ENCODE assay signal across 17 mouse cellular contexts in genomic region chr12:105109406-105109805, GRCm38 (mm10). TPM values are rescaled to one million over a fixed set of nuclear protein-coding genes. Genes with fewer than 3 reads are reported as not detected.
DNase-seq lines count a peak whose midpoint lies in the region; ATAC-seq and TF ChIP-seq lines count a peak whose summit lies in the region.
"Had no signal": no experiment of that assay in that cellular context is flagged by ENCODE, and none has a peak within 500 bp of the region (broad histone marks: within the 10 kb centered on the region; RNA-seq: fewer than 3 reads in every experiment).

No protein-coding gene starts in this region.

- WGBS in heart, postnatal 0 days = 17% methylated on average over 3 of the region's 3 CpGs
- 20% methylated on average over 3 of the region's 3 CpGs for WGBS in cerebellum, adult 2 months

- no peaks in the 10 kb centered on the region for H3K9me3 ChIP-seq in heart, postnatal 0 days (replicated peaks; ENCODE audit: control insufficient read depth, low read length)
- H3K9me3 ChIP-seq: embryonic facial prominence, embryonic 13.5 days; midbrain, embryonic 10.5 days had no signal

- no peak for TF ChIP-seq EP300 in heart, postnatal 0 days (IDR thresholded peaks at IDR 0.05; ENCODE audit: low read depth)

- no peak overlapping the region for H3K4me2 ChIP-seq in heart, postnatal 0 days (ENCODE audit: low read depth, low read length)
- H3K4me2 ChIP-seq: embryonic facial prominence, embryonic 13.5 days; lung, embryonic 14.5 days had no signal

- peak; percentile 37; the same call in 1 of the 2 replicates for ATAC-seq in heart, postnatal 0 days (ENCODE audit: insufficient read depth, low read depth)
- ATAC-seq: intestine, embryonic 16.5 days had no signal

- H3K27ac ChIP-seq in heart, postnatal 0 days (ENCODE audit: low read depth) = no peak overlapping the region
- H3K27ac ChIP-seq in cerebellum, adult 2 months (ENCODE audit: insufficient read depth, low read length) = no peak overlapping the region
- H3K27ac ChIP-seq: embryonic facial prominence, embryonic 13.5 days; midbrain, embryonic 10.5 days had no signal

- DNase-seq in heart, adult 11 months = peak; percentile 84
- no peak for DNase-seq in heart, postnatal 36 days
- DNase-seq in left cerebral cortex, adult 11 months (ENCODE audit: low spot score) = peak; percentile 33
- no peak for DNase-seq in left cerebral cortex, postnatal 10 days (ENCODE audit: extremely low spot score in 1 of 2, low spot score in 2 of 2)
- peak; percentile 30 for DNase-seq in heart, postnatal 0 days (ENCODE audit: low spot score)
- peak; percentile 21 for DNase-seq in right cerebral cortex, postnatal 25 days
- DNase-seq in urinary bladder, adult 18-20 months (ENCODE audit: low spot score in 2 of 2) = no peak
- no peak for DNase-seq in cerebellum, adult 2 months
- DNase-seq: cerebellum, adult 11 months; gastrocnemius, postnatal 10 days; lung, embryonic 14.5 days had no signal

- TF ChIP-seq POLR2A in cerebellum, adult 2 months (IDR thresholded peaks at IDR 0.05; ENCODE audit: borderline replicate concordance, insufficient read depth, low read length) = no peak

- H3K36me3 ChIP-seq in heart, postnatal 0 days (replicated peaks; ENCODE audit: control insufficient read depth, insufficient read depth, low read length) = no peaks in the 10 kb centered on the region
- H3K36me3 ChIP-seq: embryonic facial prominence, embryonic 13.5 days; midbrain, embryonic 10.5 days had no signal

- no peak overlapping the region for H3K4me3 ChIP-seq in heart, postnatal 0 days (ENCODE audit: low read depth, low read length)
- H3K4me3 ChIP-seq in cerebellum, adult 2 months (replicated peaks; ENCODE audit: insufficient read depth, low read depth, low read length) = no peak overlapping the region
- H3K4me3 ChIP-seq: embryonic facial prominence, embryonic 13.5 days; midbrain, embryonic 10.5 days had no signal

- no peak for TF ChIP-seq CTCF in heart, postnatal 0 days (IDR thresholded peaks at IDR 0.05; ENCODE audit: low read depth)
- TF ChIP-seq CTCF in cerebellum, adult 2 months (IDR thresholded peaks at IDR 0.05; ENCODE audit: borderline replicate concordance, insufficient read depth, low read depth, low read length) = no peak

- H3K9ac ChIP-seq in heart, postnatal 0 days (replicated peaks; ENCODE audit: low read depth, low read length) = no peak overlapping the region
- H3K9ac ChIP-seq: embryonic facial prominence, embryonic 13.5 days; lung, embryonic 14.5 days had no signal

- intact Hi-C loops in heart, postnatal 36 days (cut with DNase I) = no loop called here
- intact Hi-C loops in left cerebral cortex, postnatal 10 days (cut with DNase I) = no loop called here

- no peaks in the 10 kb centered on the region for H3K4me1 ChIP-seq in heart, postnatal 0 days (ENCODE audit: control insufficient read depth, insufficient read depth)
- H3K4me1 ChIP-seq in cerebellum, adult 2 months (ENCODE audit: control insufficient read depth, insufficient read depth, low read length) = peaks cover 14% of the 10 kb centered on the region

- no peaks in the 10 kb centered on the region for H3K27me3 ChIP-seq in heart, postnatal 0 days (ENCODE audit: control insufficient read depth, insufficient read depth, low read length)
- H3K27me3 ChIP-seq in cerebellum, adult 2 months (ENCODE audit: control insufficient read depth, insufficient read depth, low read length) = no peaks in the 10 kb centered on the region
- H3K27me3 ChIP-seq: embryonic facial prominence, embryonic 13.5 days had no signal

RNA-seq across cellular contexts. Expression of gene Tcl1b2, which starts 36.4 kb away (rescaled TPM):
- not detected for total RNA-seq in heart, postnatal 36 days (2021)
- not detected for total RNA-seq in left cerebral cortex, postnatal 10 days (2021)
- total RNA-seq in heart, postnatal 0 days (2014; rRNA removed; ENCODE audit: low replicate concordance) = not detected in 2 replicates
- not detected in 2 replicates for polyA plus RNA-seq in heart, postnatal 0 days (2015; fragmentation: Nextera tagmentation; extraction: Ambion mirVana)
- polyA plus RNA-seq in cerebellum, adult 2 months (2012; rRNA removed) = not detected in 2 replicates
- total RNA-seq: adrenal gland, adult 8-10 months; gastrocnemius, postnatal 10 days; neutrophil, adult 5-6 weeks had no signal
- polyA plus RNA-seq: embryonic facial prominence, embryonic 13.5 days; intestine, embryonic 16.5 days; limb, embryonic 11.5 days; lung, embryonic 14.5 days; midbrain, embryonic 10.5 days had no signal

RNA-seq across cellular contexts. Expression of gene Tcl1b1, which starts 50.1 kb away (rescaled TPM):
- total RNA-seq in heart, postnatal 36 days (2021) = not detected
- total RNA-seq in left cerebral cortex, postnatal 10 days (2021) = not detected
- total RNA-seq in heart, postnatal 0 days (2014; rRNA removed; ENCODE audit: low replicate concordance) = not detected in 2 replicates
- not detected in 2 replicates for polyA plus RNA-seq in heart, postnatal 0 days (2015; fragmentation: Nextera tagmentation; extraction: Ambion mirVana)
- polyA plus RNA-seq in cerebellum, adult 2 months (2012; rRNA removed) = not detected in 2 replicates
- total RNA-seq: adrenal gland, adult 8-10 months; gastrocnemius, postnatal 10 days; neutrophil, adult 5-6 weeks had no signal
- polyA plus RNA-seq: embryonic facial prominence, embryonic 13.5 days; intestine, embryonic 16.5 days; limb, embryonic 11.5 days; lung, embryonic 14.5 days; midbrain, embryonic 10.5 days had no signal

Comparison
In these comparisons a context has a peak if more than half of its experiments do, and no peak if none do; other contexts are left out.
1. DNase-seq: peak in heart, adult 11 months (single experiment), left cerebral cortex, adult 11 months (single experiment), heart, postnatal 0 days (single experiment) and right cerebral cortex, postnatal 25 days (single experiment); none in heart, postnatal 36 days (0 of 2), left cerebral cortex, postnatal 10 days (0 of 2), urinary bladder, adult 18-20 months (0 of 2) and cerebellum, adult 2 months (0 of 2).